Mouse (Mus musculus) ES-Bruce4 (cell line): ENCODE measurements around the gene Cntn5.

Source experiments
- CTCF ChIP-seq: IDR thresholded peaks from one replicate; pipeline ENCODE4 v1.8.1; 2011; ENCODE audit warnings: low read depth, low read length
- POLR2A ChIP-seq: IDR thresholded peaks from one replicate; pipeline ENCODE4 v1.8.1; 2011; ENCODE audit warnings: low read length; ENCODE audit not compliant: insufficient read depth

- TF ChIP-seq POLR2A (no peak), CTCF (no peak)
Observed at GRCm38 (mm10) chr9:9984028-9984427, 920.5 kb downstream of the Cntn5 start.
